Mouse (Mus musculus) bone marrow macrophage, adult 2 months (primary cell): ENCODE results near the gene Gsdma2.

Experiments used
- CTCF ChIP-seq: IDR thresholded peaks from 2 replicates; pipeline ENCODE4 v1.5.1; 2012; ENCODE audit warnings: low read depth, mild to moderate bottlenecking, low read length, moderate library complexity
- POLR2A ChIP-seq: IDR thresholded peaks from 2 replicates; pipeline ENCODE4 v1.6.1; 2012; ENCODE audit warnings: mild to moderate bottlenecking, low read depth, low read length, borderline replicate concordance

DNA sequence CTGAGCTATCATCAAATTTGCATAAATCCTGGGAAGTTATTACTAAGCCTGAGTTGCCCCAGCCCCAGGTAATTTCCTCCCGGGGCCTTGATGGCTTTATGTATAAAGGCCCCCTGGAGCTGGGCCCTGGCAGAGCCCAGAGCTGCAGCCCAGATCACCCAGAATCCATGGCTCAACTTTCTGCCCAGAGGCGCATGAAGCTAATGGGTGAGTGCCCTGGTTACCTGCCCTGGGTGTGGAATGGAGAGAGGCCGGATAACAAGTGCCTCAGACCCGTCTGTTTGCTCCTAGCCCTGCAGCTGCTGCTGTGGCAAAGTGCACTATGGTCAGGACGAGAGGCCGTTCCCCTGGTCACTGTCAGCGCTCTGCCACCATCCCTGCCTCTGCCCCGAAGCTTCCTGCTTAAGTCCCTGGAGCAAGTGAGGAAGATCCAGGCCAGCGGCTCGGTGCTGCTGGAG, 54.7 kb downstream of the Gsdma2 start, which contains the start of gene Csf3:
- TF ChIP-seq CTCF (no peak), POLR2A (no peak)
